Mouse (Mus musculus) neural tube, embryonic 10.5 days (tissue): ENCODE measurements around the gene Myh1.

Experiments used
- DNase-seq: peaks from one replicate; pipeline ENCODE4 v3.0.0-alpha.2; 2017; ENCODE audit warnings: low spot score; ENCODE audit errors: extremely low spot score

Gene Myh1

DNA sequence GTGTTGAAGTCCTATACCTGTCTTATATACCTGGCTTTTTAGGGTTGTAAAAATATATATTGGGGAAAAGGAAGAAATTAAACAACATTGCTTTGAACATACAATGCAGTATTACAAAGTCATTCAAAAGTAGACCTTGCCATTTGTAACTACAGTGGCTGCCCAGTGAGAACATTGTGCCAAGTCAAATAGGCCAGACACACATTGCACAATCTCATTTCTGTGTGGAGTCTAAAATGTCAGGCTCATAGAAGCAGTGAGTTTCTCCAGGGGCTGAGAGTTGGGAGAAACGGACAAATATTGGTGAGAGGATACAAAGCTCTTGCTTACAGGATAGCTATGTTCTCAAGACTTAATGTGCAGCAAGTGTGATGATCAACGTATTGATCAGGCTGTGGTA, 30.1 kb downstream of the Myh1 start:
- DNase-seq: no peak

DNA sequence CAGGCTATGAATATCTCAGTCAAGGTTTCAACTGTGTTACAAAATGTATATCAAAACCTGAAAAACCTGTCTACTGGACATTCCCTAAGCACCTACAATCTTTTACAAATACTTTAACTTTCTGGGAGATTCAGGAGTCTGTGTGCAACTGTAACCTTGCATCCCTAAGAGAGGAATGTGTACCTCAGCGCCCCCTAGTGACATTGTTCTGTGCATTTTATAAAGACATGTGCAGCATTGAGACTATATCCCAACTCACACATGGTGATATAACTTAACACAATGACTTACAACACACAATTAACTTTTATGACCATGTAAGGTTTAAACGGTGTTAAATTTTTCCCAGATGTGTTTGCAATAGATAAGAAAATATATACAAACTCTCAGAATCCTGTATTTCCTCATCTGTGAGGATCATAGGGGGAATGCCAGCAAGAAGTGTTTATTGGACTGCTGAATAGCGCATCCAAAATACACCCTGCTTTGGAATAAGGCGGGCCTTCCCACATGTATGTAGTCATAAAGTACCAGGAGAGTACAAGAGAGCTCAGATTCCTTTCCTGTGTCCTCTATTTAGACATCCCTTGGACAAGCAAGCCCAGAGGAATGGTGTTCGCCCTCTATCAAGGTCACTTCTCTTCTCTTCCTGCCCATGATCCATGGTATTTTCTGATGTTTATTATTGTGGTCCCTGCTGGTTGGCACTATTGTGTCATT, 35.9 kb downstream of the Myh1 start:
- peak; percentile 24 for DNase-seq

DNA sequence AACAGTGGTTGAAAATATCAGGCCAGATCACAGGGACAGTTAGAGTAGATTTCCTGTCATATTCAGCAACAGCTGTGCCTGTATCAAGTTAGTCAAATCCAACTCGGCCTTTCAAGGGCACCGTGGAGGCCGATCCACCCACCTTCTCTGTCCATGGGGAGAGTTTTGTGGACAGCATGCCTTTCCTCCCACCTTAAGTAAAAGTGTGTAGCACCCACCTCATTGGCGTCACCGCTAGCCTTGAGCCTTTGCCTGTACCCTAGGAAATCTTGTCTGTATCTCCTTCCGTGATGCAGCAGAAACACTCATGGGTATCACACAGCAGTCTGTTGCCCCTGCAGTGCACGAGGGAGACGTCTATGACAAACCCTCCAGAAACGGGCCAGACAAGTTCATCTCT, 36.9 kb downstream of the Myh1 start:
- DNase-seq: no peak

DNA sequence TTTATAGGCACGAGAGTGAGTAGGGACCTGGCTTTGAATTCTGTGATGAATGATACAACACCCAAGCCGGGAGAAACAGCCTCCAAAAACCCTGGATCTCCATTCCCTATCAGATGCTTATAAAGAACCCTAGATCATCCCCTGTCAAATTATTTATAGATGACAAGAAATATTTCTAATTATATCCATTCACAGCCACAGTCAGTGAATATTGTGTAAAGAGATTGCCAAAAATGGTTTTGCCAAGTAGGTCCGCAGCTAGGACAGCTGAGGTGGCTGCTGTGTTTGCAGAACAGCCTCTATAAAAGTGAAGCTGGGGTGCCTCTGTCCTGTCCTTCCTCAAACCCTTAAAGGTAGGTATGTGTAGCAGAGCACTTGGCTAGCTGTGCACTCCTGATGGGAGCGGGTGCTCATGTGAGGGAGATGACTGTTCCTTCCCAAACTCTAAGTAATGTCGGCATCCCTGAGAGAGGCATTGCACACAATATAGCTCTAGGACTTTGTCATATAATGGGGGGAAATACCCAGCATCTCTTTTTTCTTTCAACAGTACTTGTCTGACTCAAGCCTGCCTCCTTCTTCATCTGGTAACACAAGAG, 37.7 kb downstream of the Myh1 start, which contains the start of gene Myh4:
Gene Myh4 (plus strand): TSS at position 549 of the 599 bp plus-strand sequence.
- DNase-seq: no peak

DNA sequence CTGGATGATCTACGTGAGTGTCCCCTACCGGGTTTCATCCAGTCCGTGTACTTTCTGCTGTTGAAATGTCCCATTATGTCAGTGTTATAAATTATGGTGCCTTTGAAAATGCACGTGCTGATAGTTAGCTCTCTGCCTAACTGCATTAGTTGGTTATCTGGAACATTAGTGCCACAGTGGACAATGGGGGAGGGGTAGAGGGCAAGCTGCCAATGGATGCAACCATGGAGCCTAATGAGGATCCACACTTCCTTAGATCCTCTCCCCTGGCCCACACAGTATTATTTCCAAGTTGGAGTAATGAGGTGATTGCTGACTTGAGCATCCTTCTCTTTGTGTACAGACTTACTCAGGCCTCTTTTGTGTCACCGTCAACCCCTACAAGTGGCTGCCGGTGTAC, 41.2 kb downstream of the Myh1 start:
- no peak for DNase-seq

DNA sequence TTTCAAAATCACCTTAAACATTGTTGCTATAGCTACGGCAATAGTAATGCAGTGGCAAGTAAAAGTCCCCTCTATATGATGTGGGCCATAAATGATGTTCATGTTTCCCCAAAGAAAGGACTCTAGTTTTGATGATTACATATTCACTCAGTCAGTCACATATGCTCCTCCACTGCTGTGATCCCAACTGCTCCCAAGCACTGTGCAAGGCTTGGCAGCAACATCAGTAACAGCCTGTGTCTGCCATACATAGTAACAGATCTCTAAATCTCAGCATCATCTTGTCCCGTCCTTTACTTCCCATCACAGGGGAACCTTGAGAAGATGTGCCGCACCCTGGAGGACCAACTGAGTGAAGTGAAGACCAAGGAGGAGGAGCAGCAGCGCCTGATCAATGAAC, 53.8 kb downstream of the Myh1 start:
- no peak for DNase-seq

DNA sequence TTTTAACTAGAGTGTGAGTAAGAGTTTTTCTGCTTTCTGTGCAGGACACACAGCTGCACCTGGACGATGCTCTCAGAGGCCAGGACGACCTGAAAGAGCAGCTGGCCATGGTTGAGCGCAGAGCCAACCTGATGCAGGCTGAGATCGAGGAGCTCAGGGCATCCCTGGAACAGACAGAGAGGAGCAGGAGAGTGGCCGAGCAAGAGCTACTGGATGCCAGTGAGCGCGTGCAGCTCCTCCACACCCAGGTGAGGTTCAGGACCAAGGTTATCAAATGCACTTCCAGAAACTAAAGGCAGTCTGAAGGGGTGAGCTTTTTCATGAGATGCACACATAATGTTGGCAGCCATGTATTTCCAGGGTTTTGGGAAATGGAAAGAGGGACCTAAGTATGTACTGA, 57.2 kb downstream of the Myh1 start:
- DNase-seq: no peak

DNA sequence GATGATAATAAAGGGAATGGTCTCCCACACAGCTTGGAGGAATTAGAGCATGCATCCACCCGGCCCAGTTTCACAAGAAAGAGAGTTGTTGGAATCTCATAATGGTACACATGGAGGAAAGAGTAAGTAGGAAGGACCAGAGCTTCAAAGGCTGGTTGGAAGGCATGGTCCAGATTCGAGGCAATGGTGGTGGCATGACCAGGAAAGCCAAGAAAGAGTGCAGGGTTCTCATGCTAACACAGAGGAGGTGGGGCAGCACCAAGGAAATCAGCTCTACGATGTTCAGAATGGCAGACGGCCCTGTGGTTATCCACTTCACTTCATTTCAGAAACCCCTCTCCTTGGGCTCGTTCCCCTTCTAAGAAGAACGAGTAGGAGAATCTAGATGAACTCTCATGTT, 61.1 kb downstream of the Myh1 start:
- no peak for DNase-seq
